Mouse (Mus musculus): ENCODE measurements around the gene March6. TPM values are rescaled to one million over a fixed set of nuclear protein-coding genes. Genes with fewer than 3 reads are reported as not detected.
A peak's percentile ranks its signal among the peaks of the same experiment; 100 is the strongest.

The March6 gene
- polyA plus RNA-seq, 1 experiment from 2014 or later = 21.7 TPM

DNA sequence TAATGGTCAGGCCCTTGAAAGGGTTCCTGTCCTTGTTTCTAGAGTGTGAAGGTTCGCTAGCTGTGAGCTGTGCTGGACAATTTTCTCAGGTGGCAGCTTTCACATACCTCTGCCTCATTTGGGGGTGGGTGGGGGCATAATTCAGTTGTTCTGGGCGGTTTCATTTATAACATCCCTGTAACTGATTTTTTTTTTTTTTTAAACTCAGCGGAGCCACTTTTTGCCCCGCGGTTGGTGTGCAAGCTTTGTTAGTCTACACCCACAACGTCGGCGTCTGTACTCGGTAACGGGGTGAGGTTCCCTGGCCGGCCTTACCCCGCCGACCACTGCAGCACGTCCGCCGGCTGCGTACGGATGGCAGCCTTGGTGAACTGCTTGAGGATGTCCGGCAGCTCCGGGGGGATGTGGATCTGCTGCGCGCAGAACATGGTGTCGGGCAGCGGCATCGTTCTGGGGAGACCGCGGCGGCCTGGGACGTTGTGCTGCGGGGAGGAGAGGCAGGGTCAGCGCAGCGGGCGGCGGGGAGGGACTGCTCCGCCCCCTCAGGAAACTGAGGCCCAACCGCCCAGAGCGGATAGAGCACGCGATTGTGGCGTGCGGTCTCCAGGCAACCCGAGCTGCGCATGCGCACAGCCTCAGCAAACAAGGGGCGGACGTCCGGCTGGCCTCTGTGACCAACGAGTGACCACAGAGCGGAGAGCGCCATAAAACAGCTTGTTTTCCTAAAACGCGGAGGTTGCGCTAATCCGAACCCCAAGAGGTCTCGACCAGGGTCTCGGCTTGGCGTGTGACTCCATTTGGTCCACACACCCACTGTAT, 77.5 kb downstream of the March6 start, which contains the start of gene Ropn1l:
TSS of gene Ropn1l (minus strand) at position 640 of the 819 bp plus-strand sequence.
- Histone ChIP-seq H3K9me3 (ENCODE audit: control insufficient read depth, low read length) (no peaks in the 10 kb centered on the region), H3K4me3 (ENCODE audit: low read length) (peak within 1 kb of the TSS; percentile 71), H3K27ac (ENCODE audit: low read length) (peak within 1 kb of the TSS; percentile 70), H3K9ac (ENCODE audit: low read depth, low read length) (peak within 1 kb of the TSS; percentile 74), H3K36me3 (ENCODE audit: control insufficient read depth, insufficient read depth, low read length) (no peaks in the 10 kb centered on the region), H3K27me3 (replicated peaks; ENCODE audit: control insufficient read depth, insufficient read depth, low read length) (no peaks in the 10 kb centered on the region), H3K4me2 (ENCODE audit: low read depth, low read length) (peak within 1 kb of the TSS; percentile 86), H3K4me1 (ENCODE audit: control insufficient read depth, insufficient read depth, low read length) (peaks cover 5% of the 10 kb centered on the region; the same call in 1 of the 2 replicates)
- peak; percentile 95 for ATAC-seq
- under 1% methylated on average over 57 of the region's 57 CpGs for WGBS

DNA sequence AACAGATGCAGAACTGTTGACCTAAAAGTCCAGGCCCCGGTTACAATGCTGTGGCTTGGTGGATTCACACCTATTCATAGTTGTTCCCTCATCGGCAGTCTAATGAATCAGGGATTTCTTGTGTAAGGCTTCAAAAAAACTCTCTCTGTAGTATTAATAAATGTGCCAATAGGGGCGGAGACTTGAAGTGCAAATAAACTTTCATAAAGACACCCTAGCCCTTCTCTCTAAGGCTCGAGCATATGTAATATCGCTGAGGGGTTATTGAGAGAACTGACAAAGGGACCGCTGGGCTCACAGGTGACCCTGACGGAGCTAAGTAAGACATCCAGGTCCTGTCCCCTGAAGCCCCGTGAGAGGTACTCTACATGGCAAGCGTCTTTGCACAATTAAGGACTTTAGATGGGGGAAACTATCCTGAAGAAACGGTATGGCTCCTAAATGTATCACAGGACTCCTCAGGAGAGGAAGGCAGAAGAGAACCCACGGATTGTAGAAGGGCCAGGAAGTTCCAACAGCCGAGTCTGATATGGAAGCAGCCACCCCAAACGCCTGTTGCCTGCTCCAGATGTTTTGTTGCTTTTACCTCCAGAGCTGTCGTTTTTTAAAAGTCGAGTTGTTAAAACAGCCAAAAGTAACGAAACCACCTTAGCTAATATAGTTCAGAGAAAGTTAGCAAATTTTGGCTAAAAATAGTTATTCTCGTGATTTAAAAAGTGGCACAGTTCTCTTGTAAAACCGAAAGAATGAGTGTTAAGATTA, 78.3 kb downstream of the March6 start:
- Histone ChIP-seq H3K4me1 (ENCODE audit: control insufficient read depth, insufficient read depth, low read length) (peaks cover 5% of the 10 kb centered on the region; the same call in 1 of the 2 replicates), H3K27ac (ENCODE audit: low read length) (peak overlapping the region; percentile 70), H3K4me2 (ENCODE audit: low read depth, low read length) (peak overlapping the region; percentile 86), H3K4me3 (ENCODE audit: low read length) (peak overlapping the region; percentile 71), H3K9ac (ENCODE audit: low read depth, low read length) (peak overlapping the region; percentile 74), H3K36me3 (ENCODE audit: control insufficient read depth, insufficient read depth, low read length) (no peaks in the 10 kb centered on the region), H3K9me3 (ENCODE audit: control insufficient read depth, low read length) (no peaks in the 10 kb centered on the region), H3K27me3 (replicated peaks; ENCODE audit: control insufficient read depth, insufficient read depth, low read length) (no peaks in the 10 kb centered on the region)
- 47% methylated on average over 18 of the region's 18 CpGs for WGBS
- ATAC-seq = no peak

DNA sequence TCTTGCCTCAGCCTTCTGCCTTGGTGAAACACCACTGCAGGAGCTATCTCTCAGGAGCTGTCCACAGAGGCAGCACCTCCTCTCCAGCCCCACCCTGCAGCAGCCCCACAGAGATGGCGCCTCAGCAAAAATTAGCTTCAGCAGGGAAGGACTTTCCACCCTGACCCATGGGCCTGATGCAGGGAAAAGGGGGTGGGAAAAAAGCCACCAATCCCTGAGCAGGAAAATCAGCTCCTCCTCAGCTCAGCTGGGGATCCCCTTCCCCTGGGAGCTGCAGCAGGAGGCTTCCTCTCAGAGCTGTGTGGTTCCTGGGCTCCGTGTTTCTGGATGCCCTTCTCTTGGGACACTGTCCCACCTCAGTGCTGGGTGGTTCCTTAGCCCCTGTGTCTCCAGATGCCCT, 81.1 kb downstream of the March6 start:
- WGBS = 5% methylated on average over 2 of the region's 2 CpGs
- Histone ChIP-seq H3K9ac (ENCODE audit: low read depth, low read length) (no peak overlapping the region), H3K27ac (ENCODE audit: low read length) (no peak overlapping the region), H3K4me2 (ENCODE audit: low read depth, low read length) (no peak overlapping the region), H3K36me3 (ENCODE audit: control insufficient read depth, insufficient read depth, low read length) (no peaks in the 10 kb centered on the region), H3K4me1 (ENCODE audit: control insufficient read depth, insufficient read depth, low read length) (peaks cover 3% of the 10 kb centered on the region; the same call in 1 of the 2 replicates), H3K9me3 (ENCODE audit: control insufficient read depth, low read length) (no peaks in the 10 kb centered on the region), H3K4me3 (ENCODE audit: low read length) (no peak overlapping the region), H3K27me3 (replicated peaks; ENCODE audit: control insufficient read depth, insufficient read depth, low read length) (no peaks in the 10 kb centered on the region)
- ATAC-seq = 0 out of 2 replicates have a peak, but pooled peaks have one; percentile 17

DNA sequence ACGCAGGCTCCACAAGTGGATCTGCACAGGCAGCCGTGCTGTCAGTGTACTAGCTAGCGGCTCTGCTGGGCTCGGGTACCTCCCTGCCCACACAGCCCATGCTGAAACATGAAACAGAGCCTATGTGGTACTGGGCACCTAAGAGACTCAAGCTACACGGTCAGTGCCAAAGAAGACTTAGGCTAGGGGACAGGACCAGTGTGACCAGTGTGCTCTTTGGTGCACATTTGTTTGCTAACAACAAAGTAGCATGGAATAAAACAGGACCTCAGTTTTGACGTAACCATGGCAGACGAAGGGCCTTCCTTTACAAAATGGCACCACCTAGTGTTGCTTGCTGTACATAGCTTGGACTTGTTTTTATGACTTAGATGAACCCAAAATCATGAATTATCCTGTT, 83.7 kb downstream of the March6 start:
- H3K4me3 ChIP-seq (ENCODE audit: low read length) = no peak overlapping the region
- no peak overlapping the region for H3K27ac ChIP-seq (ENCODE audit: low read length)
- WGBS = 44% methylated on average over 7 of the region's 7 CpGs
- H3K4me2 ChIP-seq (ENCODE audit: low read depth, low read length) = no peak overlapping the region
- no peaks in the 10 kb centered on the region for H3K36me3 ChIP-seq (ENCODE audit: control insufficient read depth, insufficient read depth, low read length)
- H3K9me3 ChIP-seq (ENCODE audit: control insufficient read depth, low read length) = no peaks in the 10 kb centered on the region
- H3K27me3 ChIP-seq (replicated peaks; ENCODE audit: control insufficient read depth, insufficient read depth, low read length) = no peaks in the 10 kb centered on the region
- ATAC-seq = no peak
- H3K9ac ChIP-seq (ENCODE audit: low read depth, low read length) = no peak overlapping the region
- H3K4me1 ChIP-seq (ENCODE audit: control insufficient read depth, insufficient read depth, low read length) = no peaks in the 10 kb centered on the region

GRCm38 (mm10) chr15:31442698-31443097, 88.2 kb downstream of the March6 start:
- H3K27ac ChIP-seq (ENCODE audit: low read length) = no peak overlapping the region
- H3K9me3 ChIP-seq (ENCODE audit: control insufficient read depth, low read length) = no peaks in the 10 kb centered on the region
- no peaks in the 10 kb centered on the region for H3K36me3 ChIP-seq (ENCODE audit: control insufficient read depth, insufficient read depth, low read length)
- H3K27me3 ChIP-seq (replicated peaks; ENCODE audit: control insufficient read depth, insufficient read depth, low read length) = no peaks in the 10 kb centered on the region
- no peaks in the 10 kb centered on the region for H3K4me1 ChIP-seq (ENCODE audit: control insufficient read depth, insufficient read depth, low read length)
- H3K4me2 ChIP-seq (ENCODE audit: low read depth, low read length) = no peak overlapping the region
- no peak for ATAC-seq
- no peak overlapping the region for H3K4me3 ChIP-seq (ENCODE audit: low read length)
- no peak overlapping the region for H3K9ac ChIP-seq (ENCODE audit: low read depth, low read length)
- 91% methylated on average over 4 of the region's 4 CpGs for WGBS

DNA sequence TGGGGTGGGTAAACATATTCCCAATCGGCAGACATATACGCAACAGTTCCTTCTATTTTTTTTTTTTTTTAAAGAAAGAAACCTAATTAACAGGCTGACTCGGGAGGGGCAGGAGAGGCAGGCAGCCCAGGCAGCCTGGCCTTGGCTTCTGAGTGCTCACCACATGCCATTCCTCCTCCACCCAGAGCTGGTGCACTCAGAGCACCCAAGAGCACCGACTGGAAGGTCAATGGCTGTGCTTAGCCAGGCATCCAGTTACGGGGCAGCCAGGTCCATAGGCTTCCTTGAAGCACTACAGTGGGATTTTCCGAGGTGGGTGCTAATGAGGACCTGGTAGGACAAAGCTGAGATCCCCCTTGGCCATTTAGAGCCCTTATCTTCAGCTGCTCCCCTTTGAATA, 88.9 kb downstream of the March6 start:
- 68% methylated on average over 6 of the region's 6 CpGs for WGBS

DNA sequence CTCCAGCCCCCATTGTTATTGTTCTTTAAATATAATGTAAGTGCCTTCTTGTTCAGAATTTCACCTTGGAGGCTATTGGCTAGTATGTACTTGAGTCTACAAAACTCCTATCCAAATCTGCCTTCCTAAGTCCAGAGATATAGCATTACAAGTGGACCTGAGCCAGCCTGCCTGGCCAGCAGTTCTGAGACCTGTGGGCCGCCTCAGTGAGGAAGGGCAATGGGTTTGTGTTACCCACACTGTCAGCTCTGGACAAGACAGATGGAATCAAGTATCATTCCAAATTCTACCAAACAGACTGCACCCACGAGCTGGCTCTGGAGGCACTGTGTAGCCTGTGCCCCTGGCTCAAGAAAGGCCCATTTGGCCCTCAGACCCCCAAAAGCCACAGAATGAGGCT, 94.0 kb downstream of the March6 start:
- H3K27me3 ChIP-seq (replicated peaks; ENCODE audit: control insufficient read depth, insufficient read depth, low read length) = no peaks in the 10 kb centered on the region
- no peak overlapping the region for H3K27ac ChIP-seq (ENCODE audit: low read length)
- no peak for ATAC-seq
- no peak overlapping the region for H3K4me2 ChIP-seq (ENCODE audit: low read depth, low read length)
- H3K9me3 ChIP-seq (ENCODE audit: control insufficient read depth, low read length) = no peaks in the 10 kb centered on the region
- 81% methylated on average over 2 of the region's 2 CpGs for WGBS
- H3K36me3 ChIP-seq (ENCODE audit: control insufficient read depth, insufficient read depth, low read length) = no peaks in the 10 kb centered on the region
- no peak overlapping the region for H3K4me3 ChIP-seq (ENCODE audit: low read length)
- H3K4me1 ChIP-seq (ENCODE audit: control insufficient read depth, insufficient read depth, low read length) = no peaks in the 10 kb centered on the region
- no peak overlapping the region for H3K9ac ChIP-seq (ENCODE audit: low read depth, low read length)

More for the DNA sequence above, 88.9 kb downstream of the March6 start:
- no peak overlapping the region for H3K4me2 ChIP-seq (ENCODE audit: low read depth, low read length)
- H3K4me3 ChIP-seq (ENCODE audit: low read length) = no peak overlapping the region
- no peak for ATAC-seq
- H3K27me3 ChIP-seq (replicated peaks; ENCODE audit: control insufficient read depth, insufficient read depth, low read length) = no peaks in the 10 kb centered on the region
- H3K4me1 ChIP-seq (ENCODE audit: control insufficient read depth, insufficient read depth, low read length) = no peaks in the 10 kb centered on the region
- H3K9me3 ChIP-seq (ENCODE audit: control insufficient read depth, low read length) = no peaks in the 10 kb centered on the region
- H3K27ac ChIP-seq (ENCODE audit: low read length) = no peak overlapping the region
- H3K36me3 ChIP-seq (ENCODE audit: control insufficient read depth, insufficient read depth, low read length) = no peaks in the 10 kb centered on the region
- no peak overlapping the region for H3K9ac ChIP-seq (ENCODE audit: low read depth, low read length)

DNA sequence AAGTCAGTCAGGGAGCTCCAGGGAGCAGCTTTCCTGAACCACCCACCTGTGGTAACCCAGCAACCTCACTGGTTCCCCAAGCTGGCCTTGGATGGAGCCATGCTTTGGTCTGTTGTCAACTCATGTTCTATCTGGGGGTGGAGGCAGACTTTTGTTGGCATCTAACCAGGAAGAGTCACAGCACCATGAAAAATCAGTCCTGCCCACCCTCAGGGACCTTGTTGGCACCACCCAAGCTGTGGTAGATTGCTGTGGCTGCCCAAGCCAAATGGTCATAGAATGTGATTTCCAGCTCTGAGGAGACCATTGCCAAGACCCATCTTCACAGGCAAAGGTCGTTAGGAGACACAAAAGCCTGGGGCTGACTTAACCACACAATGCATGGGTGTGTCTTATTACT, 94.8 kb downstream of the March6 start:
- Histone ChIP-seq H3K9me3 (ENCODE audit: control insufficient read depth, low read length) (no peaks in the 10 kb centered on the region), H3K4me2 (ENCODE audit: low read depth, low read length) (no peak overlapping the region), H3K36me3 (ENCODE audit: control insufficient read depth, insufficient read depth, low read length) (no peaks in the 10 kb centered on the region), H3K4me1 (ENCODE audit: control insufficient read depth, insufficient read depth, low read length) (no peaks in the 10 kb centered on the region), H3K27ac (ENCODE audit: low read length) (no peak overlapping the region), H3K27me3 (replicated peaks; ENCODE audit: control insufficient read depth, insufficient read depth, low read length) (no peaks in the 10 kb centered on the region), H3K9ac (ENCODE audit: low read depth, low read length) (no peak overlapping the region), H3K4me3 (ENCODE audit: low read length) (no peak overlapping the region)
- no peak for ATAC-seq
- 56% methylated on average over 1 of the region's 1 CpGs for WGBS

- H3K27ac ChIP-seq (ENCODE audit: low read length) = no peak overlapping the region
- H3K4me2 ChIP-seq (ENCODE audit: low read depth, low read length) = no peak overlapping the region
- ATAC-seq = no peak
- H3K36me3 ChIP-seq (ENCODE audit: control insufficient read depth, insufficient read depth, low read length) = no peaks in the 10 kb centered on the region
- no peaks in the 10 kb centered on the region for H3K27me3 ChIP-seq (replicated peaks; ENCODE audit: control insufficient read depth, insufficient read depth, low read length)
- no peak overlapping the region for H3K4me3 ChIP-seq (ENCODE audit: low read length)
- H3K9me3 ChIP-seq (ENCODE audit: control insufficient read depth, low read length) = no peaks in the 10 kb centered on the region
- no peaks in the 10 kb centered on the region for H3K4me1 ChIP-seq (ENCODE audit: control insufficient read depth, insufficient read depth, low read length)
- no peak overlapping the region for H3K9ac ChIP-seq (ENCODE audit: low read depth, low read length)
- WGBS = 74% methylated on average over 7 of the region's 7 CpGs
Measured at GRCm38 (mm10) chr15:31433768-31434167, 97.1 kb downstream of the March6 start.
